Mouse (Mus musculus) midbrain, embryonic 12.5 days (tissue): ENCODE data around the gene Wdr54. TPM values are rescaled to one million over a fixed set of nuclear protein-coding genes. Genes with fewer than 3 reads are reported as not detected.

Experiments
- ATAC-seq: fragments of 200-750 bp; cut with Nextera tagmentation; 2 replicates; pipeline ENCODE4 v1.8.0; 2017; ENCODE audit warnings: low read depth, moderate TSS enrichment, moderate library complexity; ENCODE audit not compliant: low FRiP score
- H3K27ac ChIP-seq: fragments of 300-500 bp; sonication (generic); replicated peaks from 2 replicates; pipeline ENCODE4 v1.5.1; 2016; ENCODE audit warnings: mild to moderate bottlenecking
- H3K27me3 ChIP-seq: fragments of 300-500 bp; sonication (generic); 2 replicates; pipeline ENCODE4 v1.6.1; 2016; ENCODE audit warnings: mild to moderate bottlenecking
- H3K36me3 ChIP-seq: fragments of 300-500 bp; sonication (generic); 2 replicates; pipeline ENCODE4 v1.6.1; 2016
- H3K4me1 ChIP-seq: fragments of 300-500 bp; sonication (generic); 2 replicates; pipeline ENCODE4 v1.6.1; 2016
- H3K4me2 ChIP-seq: fragments of 300-500 bp; sonication (generic); replicated peaks from 2 replicates; pipeline ENCODE4 v1.6.1; 2016; ENCODE audit warnings: mild to moderate bottlenecking, moderate library complexity
- H3K4me3 ChIP-seq: fragments of 300-500 bp; sonication (generic); 2 replicates; pipeline ENCODE4 v1.5.1; 2016; ENCODE audit warnings: mild to moderate bottlenecking
- H3K9ac ChIP-seq: fragments of 300-500 bp; sonication (generic); replicated peaks from 2 replicates; pipeline ENCODE4 v1.6.1; 2016; ENCODE audit warnings: mild to moderate bottlenecking, moderate library complexity
- H3K9me3 ChIP-seq: fragments of 300-500 bp; sonication (generic); 2 replicates; pipeline ENCODE4 v1.6.1; 2016; ENCODE audit warnings: mild to moderate bottlenecking
- WGBS: fragments of 180-500 bp; shearing (Covaris S2); methylation state at CpG from one replicate; pipeline ENCODE4 v1.1.7; 2016; 5-methylcytosine and 5-hydroxymethylcytosine counted together
- polyA plus RNA-seq: library from polyadenylated mRNA; unstranded; fragments of >200 nt; fragmentation: Nextera tagmentation; extraction: Ambion mirVana; gene quantifications from 2 replicates; pipeline ENCODE4 v1.2.1, GENCODE M21; 2016

The Wdr54 gene
- polyA plus RNA-seq, 1 experiment from 2014 or later: 11.2 TPM

DNA sequence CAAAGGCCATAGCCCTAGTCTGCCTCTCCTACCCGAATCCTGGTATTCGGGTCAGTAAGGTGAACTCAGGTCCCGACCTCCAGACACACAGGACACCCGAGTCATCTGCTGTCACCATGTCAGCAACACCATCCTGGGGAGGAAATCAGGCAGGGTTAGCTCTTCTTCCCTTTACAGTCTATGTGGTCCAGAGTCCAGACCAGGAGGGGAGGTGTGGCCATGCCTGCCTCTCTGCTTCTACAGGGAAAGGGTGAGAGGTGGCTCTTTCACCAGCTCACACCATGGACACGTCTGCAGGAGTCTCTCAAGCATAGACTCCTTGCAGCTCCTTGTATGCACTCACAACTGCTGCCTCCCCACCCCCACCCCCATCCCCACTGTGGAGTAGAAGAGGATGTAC lies 2.7 kb downstream of the Wdr54 start:
- peaks cover 34% of the 10 kb centered on the region for H3K4me1 ChIP-seq
- 87% methylated on average over 5 of the region's 5 CpGs for WGBS

DNA sequence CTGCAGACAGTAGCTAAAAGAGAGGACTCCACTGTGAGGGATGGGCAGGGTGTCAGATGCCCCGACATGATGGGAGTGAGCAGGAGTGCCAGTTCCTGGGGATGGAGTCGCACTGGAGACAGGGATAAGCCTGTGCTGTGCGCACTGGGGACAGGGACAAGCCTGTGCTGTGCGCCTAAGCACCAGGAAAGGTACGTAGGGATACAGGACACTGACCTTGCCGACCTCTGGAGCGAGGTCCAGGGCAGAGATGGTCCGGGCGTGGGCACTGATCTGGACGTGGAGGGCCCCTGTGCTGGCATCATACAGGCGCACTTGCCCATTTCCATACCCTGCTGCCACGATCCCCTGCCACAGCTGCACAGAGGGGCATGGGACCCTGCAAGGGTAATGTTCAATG lies 3.2 kb downstream of the Wdr54 start:
- no peaks in the 10 kb centered on the region for H3K9me3 ChIP-seq
- H3K4me3 ChIP-seq: no peak overlapping the region
- H3K27ac ChIP-seq: no peak overlapping the region
- H3K4me2 ChIP-seq: no peak overlapping the region
- no peak for ATAC-seq
- H3K27me3 ChIP-seq: peaks cover 3% of the 10 kb centered on the region; the same call in 1 of the 2 replicates
- H3K4me1 ChIP-seq: peaks cover 34% of the 10 kb centered on the region
- 87% methylated on average over 12 of the region's 12 CpGs for WGBS
- H3K9ac ChIP-seq: no peak overlapping the region
- H3K36me3 ChIP-seq: peaks cover 45% of the 10 kb centered on the region

More for the DNA sequence above, 2.7 kb downstream of the Wdr54 start:
- Histone ChIP-seq H3K9me3 (no peaks in the 10 kb centered on the region), H3K4me3 (no peak overlapping the region), H3K9ac (no peak overlapping the region), H3K27ac (no peak overlapping the region), H3K27me3 (peaks cover 3% of the 10 kb centered on the region; the same call in 1 of the 2 replicates), H3K4me2 (no peak overlapping the region), H3K36me3 (peaks cover 42% of the 10 kb centered on the region)
- no peak for ATAC-seq

DNA sequence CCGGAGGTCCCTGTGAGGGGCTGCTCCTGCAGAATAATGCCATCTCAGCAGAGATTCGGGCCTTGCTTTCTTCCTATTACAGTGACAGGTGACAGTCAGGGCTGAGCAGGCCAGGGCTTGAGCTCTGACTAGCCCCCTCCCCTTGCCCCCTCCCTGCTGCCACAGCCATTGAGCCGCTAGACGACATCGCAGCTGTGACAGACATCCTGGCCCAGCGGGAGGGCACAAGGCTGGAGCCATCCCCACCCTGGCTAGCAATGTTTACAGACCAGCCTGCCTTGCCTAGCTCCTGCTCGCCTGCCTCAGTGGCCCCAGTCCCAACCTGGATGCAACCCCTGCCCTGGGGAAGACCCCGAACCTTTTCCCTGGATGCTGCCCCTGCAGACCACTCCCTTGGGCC lies 4.5 kb downstream of the Wdr54 start:
- WGBS: 24% methylated on average over 8 of the region's 8 CpGs
- Histone ChIP-seq H3K36me3 (peaks cover 53% of the 10 kb centered on the region), H3K27ac (no peak overlapping the region), H3K4me3 (no peak overlapping the region), H3K27me3 (no peaks in the 10 kb centered on the region), H3K9me3 (no peaks in the 10 kb centered on the region), H3K4me1 (peaks cover 34% of the 10 kb centered on the region), H3K9ac (0 out of 2 replicates have a peak overlapping the region, but pooled peaks have one; percentile 11), H3K4me2 (no peak overlapping the region)
- ATAC-seq: no peak

DNA sequence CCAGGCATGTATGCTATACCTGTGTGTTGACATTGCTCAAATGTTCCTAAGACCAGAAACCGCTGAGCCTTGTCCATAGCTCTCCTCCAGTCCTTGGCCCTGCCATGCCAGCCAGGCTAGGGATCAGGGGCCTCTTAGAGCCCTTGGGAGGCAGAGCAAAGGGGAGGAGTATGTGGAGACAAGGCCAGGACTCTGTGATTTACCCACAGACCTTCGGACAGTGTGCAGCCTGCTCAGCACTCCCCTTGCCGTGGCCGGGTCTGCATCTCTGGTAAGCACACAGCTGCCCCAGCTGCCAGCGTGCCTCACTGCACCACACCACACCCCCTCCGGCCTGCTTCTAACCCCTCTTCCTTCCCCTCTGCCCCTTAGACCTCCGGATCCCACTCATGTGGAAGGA lies 8.9 kb downstream of the Wdr54 start:
- WGBS: 60% methylated on average over 7 of the region's 7 CpGs
- Histone ChIP-seq H3K36me3 (peaks cover 37% of the 10 kb centered on the region), H3K27ac (no peak overlapping the region), H3K9me3 (no peaks in the 10 kb centered on the region), H3K4me2 (no peak overlapping the region), H3K27me3 (peaks cover 6% of the 10 kb centered on the region; the same call in 1 of the 2 replicates), H3K9ac (no peak overlapping the region), H3K4me3 (no peak overlapping the region), H3K4me1 (peaks cover 13% of the 10 kb centered on the region)
- no peak for ATAC-seq

DNA sequence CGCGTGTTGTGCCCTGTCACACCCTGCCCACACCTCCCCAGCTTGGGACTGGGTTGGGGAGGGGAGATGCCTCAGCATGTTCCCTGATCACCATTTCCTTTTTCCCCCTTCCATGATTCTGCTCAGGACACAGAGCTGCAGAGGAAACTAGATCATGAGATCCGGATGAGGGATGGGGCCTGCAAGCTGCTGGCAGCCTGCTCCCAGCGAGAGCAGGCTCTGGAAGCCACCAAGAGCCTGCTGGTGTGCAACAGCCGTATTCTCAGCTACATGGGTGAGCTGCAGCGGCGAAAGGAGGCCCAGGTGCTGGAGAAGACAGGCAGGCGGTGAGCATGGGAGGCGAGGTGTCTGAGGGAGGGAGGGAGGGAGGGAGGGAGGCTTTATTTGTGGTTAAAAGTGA lies 10.4 kb downstream of the Wdr54 start:
- 73% methylated on average over 9 of the region's 9 CpGs for WGBS
- H3K4me3 ChIP-seq: no peak overlapping the region
- H3K4me1 ChIP-seq: peaks cover 12% of the 10 kb centered on the region
- no peak overlapping the region for H3K4me2 ChIP-seq
- no peak overlapping the region for H3K9ac ChIP-seq
- no peak overlapping the region for H3K27ac ChIP-seq
- H3K27me3 ChIP-seq: peaks cover 21% of the 10 kb centered on the region
- no peak for ATAC-seq
- H3K36me3 ChIP-seq: peaks cover 28% of the 10 kb centered on the region
- no peaks in the 10 kb centered on the region for H3K9me3 ChIP-seq

DNA sequence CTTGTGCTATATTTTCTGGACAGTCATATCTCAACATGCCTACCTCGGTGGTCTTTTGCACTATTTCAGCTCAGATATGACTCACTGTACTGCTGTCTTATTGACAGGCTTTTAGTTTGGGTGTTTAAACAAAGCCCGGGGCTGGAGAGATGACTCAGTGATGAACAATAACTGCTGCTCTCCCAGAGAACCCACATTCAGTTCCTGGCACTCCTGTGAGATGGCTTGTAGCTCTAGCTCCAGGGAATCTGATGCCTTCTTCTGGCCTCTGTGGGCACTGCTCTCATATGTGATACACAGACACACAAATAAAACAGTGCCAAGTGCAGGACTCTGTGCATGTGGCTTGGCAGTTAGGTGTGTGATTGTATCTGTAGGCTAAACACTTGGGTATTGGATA lies 11.0 kb downstream of the Wdr54 start:
- Histone ChIP-seq H3K27ac (no peak overlapping the region), H3K36me3 (peaks cover 27% of the 10 kb centered on the region), H3K27me3 (peaks cover 23% of the 10 kb centered on the region), H3K4me3 (no peak overlapping the region), H3K9me3 (no peaks in the 10 kb centered on the region), H3K4me1 (peaks cover 12% of the 10 kb centered on the region), H3K9ac (no peak overlapping the region), H3K4me2 (no peak overlapping the region)
- WGBS: 90% methylated on average over 2 of the region's 2 CpGs
- ATAC-seq: no peak

DNA sequence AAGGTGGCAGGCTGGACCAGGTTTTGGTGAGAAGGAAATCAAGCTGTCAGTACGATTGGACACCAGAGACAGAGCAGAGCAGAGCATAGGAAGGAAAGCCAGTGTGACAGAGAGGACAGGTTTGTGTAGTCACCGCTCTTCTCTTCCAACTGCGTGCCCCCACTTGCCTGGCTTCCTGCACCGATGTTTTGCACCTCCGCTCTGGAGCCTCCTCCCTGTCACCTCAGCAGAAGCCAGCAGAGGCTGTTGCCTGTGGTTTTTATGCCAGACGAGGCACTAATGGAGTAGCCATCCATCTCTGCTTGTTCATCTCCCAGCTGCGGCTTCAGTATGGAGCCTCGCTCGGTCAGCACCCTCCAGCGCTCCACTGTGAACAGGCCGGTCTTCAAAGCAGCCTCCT lies 13.3 kb downstream of the Wdr54 start:
- 40% methylated on average over 11 of the region's 11 CpGs for WGBS
- H3K4me1 ChIP-seq: peaks cover 27% of the 10 kb centered on the region
- peaks cover 23% of the 10 kb centered on the region for H3K27me3 ChIP-seq
- no peak overlapping the region for H3K27ac ChIP-seq
- peak overlapping the region; percentile 63; the same call in 1 of the 2 replicates for H3K4me2 ChIP-seq
- H3K9ac ChIP-seq: peak overlapping the region; percentile 70; the same call in 1 of the 2 replicates
- no peak for ATAC-seq
- peaks cover 6% of the 10 kb centered on the region; the same call in 1 of the 2 replicates for H3K36me3 ChIP-seq
- no peaks in the 10 kb centered on the region for H3K9me3 ChIP-seq
- no peak overlapping the region for H3K4me3 ChIP-seq

DNA sequence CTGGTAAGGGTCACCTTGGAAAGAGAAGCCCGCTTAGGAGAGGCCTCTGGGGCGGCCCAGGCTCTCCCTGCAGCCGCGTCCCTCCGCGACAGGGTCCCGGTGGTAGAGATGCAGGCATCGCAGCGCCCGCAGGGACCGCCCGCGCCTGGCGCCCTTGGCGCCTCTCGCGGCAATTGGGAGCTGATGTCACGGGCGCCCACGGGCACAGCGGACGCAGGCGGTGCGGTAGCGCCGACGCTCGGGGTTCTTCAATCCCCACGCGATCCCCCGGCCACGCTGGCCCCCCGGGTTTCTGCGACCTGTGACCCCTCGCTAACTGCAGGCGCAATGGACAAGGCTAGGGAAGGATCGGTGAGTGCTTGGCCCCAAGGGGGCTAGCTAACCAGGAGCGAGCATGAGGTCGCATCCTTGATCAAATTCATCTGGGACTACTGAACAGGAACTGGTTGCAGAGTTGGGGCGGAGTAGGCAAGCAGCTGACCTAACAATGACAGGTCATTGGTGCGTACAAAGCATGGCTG lies 13.9 kb downstream of the Wdr54 start:
- Histone ChIP-seq H3K27ac (no peak overlapping the region), H3K27me3 (peaks cover 23% of the 10 kb centered on the region), H3K4me3 (peak overlapping the region; percentile 37), H3K4me1 (peaks cover 33% of the 10 kb centered on the region), H3K9me3 (no peaks in the 10 kb centered on the region), H3K9ac (peak overlapping the region; percentile 70), H3K36me3 (peaks cover under 1% of the 10 kb centered on the region; the same call in 1 of the 2 replicates), H3K4me2 (peak overlapping the region; percentile 63)
- WGBS: 2% methylated on average over 39 of the region's 41 CpGs
- no peak for ATAC-seq

DNA sequence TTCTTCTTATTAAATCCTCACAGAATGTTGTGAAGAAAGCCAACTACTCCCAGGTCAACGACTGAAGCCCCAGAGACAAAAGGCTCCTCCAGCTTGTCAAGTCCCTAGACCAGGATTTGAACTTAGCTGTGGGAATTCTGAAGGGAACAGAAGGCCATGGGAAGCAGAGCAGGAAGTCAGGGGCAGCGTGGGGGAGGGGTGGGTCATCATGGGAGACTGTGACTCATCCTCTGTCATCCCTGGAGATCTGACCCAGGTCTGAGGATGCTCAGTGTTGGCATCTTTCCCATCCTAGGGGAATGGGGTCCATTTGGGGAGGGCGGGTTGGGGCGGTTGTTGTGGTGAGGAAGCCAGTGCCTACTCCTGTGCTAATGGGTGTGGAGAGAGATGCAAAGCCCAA lies 14.6 kb downstream of the Wdr54 start:
- no peak for ATAC-seq
- peaks cover 23% of the 10 kb centered on the region for H3K27me3 ChIP-seq
- no peaks in the 10 kb centered on the region for H3K36me3 ChIP-seq
- no peaks in the 10 kb centered on the region for H3K9me3 ChIP-seq
- peak overlapping the region; percentile 70 for H3K9ac ChIP-seq
- H3K4me3 ChIP-seq: no peak overlapping the region
- H3K4me2 ChIP-seq: peak overlapping the region; percentile 63
- H3K4me1 ChIP-seq: peaks cover 39% of the 10 kb centered on the region
- WGBS: 25% methylated on average over 4 of the region's 4 CpGs
- no peak overlapping the region for H3K27ac ChIP-seq

DNA sequence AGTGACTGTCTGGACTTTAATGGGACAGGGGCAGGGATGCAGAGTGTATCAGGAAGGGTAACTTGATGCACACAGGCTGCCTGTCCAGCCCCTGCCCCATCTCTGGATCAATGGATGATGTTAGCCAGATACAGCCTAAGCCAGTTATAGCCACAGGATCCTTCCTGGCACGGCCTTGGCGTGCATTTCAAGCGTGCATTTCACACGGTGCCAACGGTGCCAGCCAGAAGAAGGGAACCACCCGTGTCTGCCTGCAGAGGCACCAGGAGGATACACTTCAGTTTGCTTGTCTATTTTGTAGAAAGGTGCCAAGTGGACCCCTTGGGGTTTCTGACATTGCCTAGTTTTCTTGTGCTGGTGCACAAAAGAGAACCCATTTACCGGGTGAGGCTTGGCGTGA lies 16.2 kb downstream of the Wdr54 start:
- Histone ChIP-seq H3K27me3 (peaks cover 38% of the 10 kb centered on the region), H3K4me3 (no peak overlapping the region), H3K36me3 (no peaks in the 10 kb centered on the region), H3K4me2 (no peak overlapping the region), H3K4me1 (peaks cover 52% of the 10 kb centered on the region), H3K27ac (no peak overlapping the region), H3K9ac (no peak overlapping the region), H3K9me3 (no peaks in the 10 kb centered on the region)
- WGBS: 96% methylated on average over 8 of the region's 8 CpGs
- no peak for ATAC-seq

DNA sequence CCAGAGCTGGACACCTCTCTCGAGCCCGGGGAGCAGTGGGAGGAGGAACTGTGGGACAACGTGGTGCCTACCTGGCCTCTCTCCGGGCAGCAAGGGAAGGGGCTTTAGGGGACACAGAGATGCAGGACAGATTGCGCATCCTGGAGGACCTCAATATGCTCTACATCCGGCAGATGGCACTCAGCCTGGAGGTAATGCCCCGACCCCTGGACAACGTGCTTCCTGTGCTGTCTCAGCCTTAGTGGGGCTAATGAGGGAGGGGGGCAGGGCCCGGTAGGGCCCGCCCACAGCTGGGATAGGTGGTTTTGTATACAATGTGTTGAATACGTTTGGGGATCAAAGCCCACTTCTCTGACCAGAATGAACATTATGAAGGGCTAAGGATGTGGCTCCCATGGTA lies 18.1 kb downstream of the Wdr54 start:
- H3K9ac ChIP-seq: peak overlapping the region; percentile 85
- peaks cover 48% of the 10 kb centered on the region for H3K27me3 ChIP-seq
- H3K4me2 ChIP-seq: peak overlapping the region; percentile 78
- ATAC-seq: peak; percentile 38
- no peaks in the 10 kb centered on the region for H3K36me3 ChIP-seq
- peaks cover 52% of the 10 kb centered on the region for H3K4me1 ChIP-seq
- WGBS: 0% methylated on average over 11 of the region's 11 CpGs
- H3K4me3 ChIP-seq: peak overlapping the region; percentile 55
- H3K27ac ChIP-seq: peak overlapping the region; percentile 97
- no peaks in the 10 kb centered on the region for H3K9me3 ChIP-seq

DNA sequence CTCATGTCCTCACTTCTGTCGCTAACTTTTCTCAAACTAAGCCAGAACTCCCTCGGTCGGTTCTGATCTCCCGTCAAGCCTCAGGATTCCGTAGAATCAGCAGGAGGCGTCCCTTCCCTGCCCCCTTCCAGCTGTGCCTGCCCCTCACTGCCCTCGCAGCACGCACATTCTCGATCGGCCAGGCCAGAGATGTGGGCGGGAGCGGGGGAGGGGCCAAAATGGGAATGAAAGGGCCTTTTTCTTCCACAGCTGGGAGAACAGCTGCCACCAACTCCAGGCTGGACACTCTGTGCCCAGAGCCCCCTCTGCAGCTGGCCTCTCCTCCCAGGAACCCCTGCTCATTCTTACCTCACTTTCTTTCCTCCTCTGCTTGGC lies 18.6 kb downstream of the Wdr54 start:
- peaks cover 51% of the 10 kb centered on the region for H3K4me1 ChIP-seq
- WGBS: 0% methylated on average over 12 of the region's 12 CpGs
- ATAC-seq: peak; percentile 71

More for the DNA sequence above, 18.6 kb downstream of the Wdr54 start:
- H3K4me3 ChIP-seq: peak overlapping the region; percentile 55
- no peaks in the 10 kb centered on the region for H3K36me3 ChIP-seq
- H3K4me2 ChIP-seq: peak overlapping the region; percentile 78
- peak overlapping the region; percentile 85 for H3K9ac ChIP-seq
- H3K27me3 ChIP-seq: peaks cover 45% of the 10 kb centered on the region
- H3K27ac ChIP-seq: peak overlapping the region; percentile 97
- H3K9me3 ChIP-seq: no peaks in the 10 kb centered on the region
